Mouse (Mus musculus): ENCODE measurements around the gene Commd4. TPM values are rescaled to one million over a fixed set of nuclear protein-coding genes. Genes with fewer than 3 reads are reported as not detected.

Commd4 gene
- polyA plus RNA-seq, 1 experiment from 2014 or later: 105 TPM

GRCm38 (mm10) chr9:57138507-57138906 lies 19.6 kb downstream of the Commd4 start:
- H3K4me1 ChIP-seq: no peaks in the 10 kb centered on the region
- H3K4me3 ChIP-seq: no peak overlapping the region
- no peak overlapping the region; the same call in 1 of the 2 replicates for H3K27ac ChIP-seq (replicated peaks)
- no peaks in the 10 kb centered on the region for H3K27me3 ChIP-seq (replicated peaks; ENCODE audit: low read depth, poor library complexity, severe bottlenecking)
- no peaks in the 10 kb centered on the region for H3K9me3 ChIP-seq
- 91% methylated on average over 6 of the region's 6 CpGs for WGBS
- peaks cover 95% of the 10 kb centered on the region for H3K36me3 ChIP-seq (replicated peaks)
- DNase-seq (ENCODE audit: low spot score): no peak

GRCm38 (mm10) chr9:57137777-57138176 lies 20.4 kb downstream of the Commd4 start:
- H3K4me1 ChIP-seq: no peaks in the 10 kb centered on the region
- peaks cover 88% of the 10 kb centered on the region for H3K36me3 ChIP-seq (replicated peaks)
- H3K4me3 ChIP-seq: no peak overlapping the region
- no peaks in the 10 kb centered on the region for H3K27me3 ChIP-seq (replicated peaks; ENCODE audit: low read depth, poor library complexity, severe bottlenecking)
- H3K9me3 ChIP-seq: no peaks in the 10 kb centered on the region
- H3K27ac ChIP-seq (replicated peaks): no peak overlapping the region
- DNase-seq (ENCODE audit: low spot score): no peak
- WGBS: 91% methylated on average over 9 of the region's 9 CpGs

- no peaks in the 10 kb centered on the region for H3K4me1 ChIP-seq
- no peak for DNase-seq (ENCODE audit: low spot score)
- H3K27me3 ChIP-seq (replicated peaks; ENCODE audit: low read depth, poor library complexity, severe bottlenecking): no peaks in the 10 kb centered on the region
- H3K4me3 ChIP-seq: no peak overlapping the region
- H3K27ac ChIP-seq (replicated peaks): no peak overlapping the region
- H3K9me3 ChIP-seq: no peaks in the 10 kb centered on the region
- H3K36me3 ChIP-seq (replicated peaks): peaks cover 83% of the 10 kb centered on the region
- WGBS: 88% methylated on average over 6 of the region's 6 CpGs
Measured at GRCm38 (mm10) chr9:57137246-57137645, 20.9 kb downstream of the Commd4 start.

GRCm38 (mm10) chr9:57130577-57131433 lies 27.3 kb downstream of the Commd4 start, which contains the start of gene Man2c1:
Gene Man2c1 (plus strand): TSS chr9:57130690.
- Histone ChIP-seq H3K4me1 (peaks cover 13% of the 10 kb centered on the region), H3K27ac (replicated peaks) (peak within 1 kb of the TSS; percentile 92), H3K36me3 (replicated peaks) (peaks cover 56% of the 10 kb centered on the region), H3K4me3 (peak within 1 kb of the TSS; percentile 87), H3K9me3 (no peaks in the 10 kb centered on the region), H3K27me3 (replicated peaks; ENCODE audit: low read depth, poor library complexity, severe bottlenecking) (no peaks in the 10 kb centered on the region)
- WGBS: under 1% methylated on average over 58 of the region's 58 CpGs
- DNase-seq (ENCODE audit: low spot score): peak; percentile 91

GRCm38 (mm10) chr9:57129641-57130040 lies 28.5 kb downstream of the Commd4 start:
- Histone ChIP-seq H3K27me3 (replicated peaks; ENCODE audit: low read depth, poor library complexity, severe bottlenecking) (no peaks in the 10 kb centered on the region), H3K9me3 (no peaks in the 10 kb centered on the region), H3K4me3 (peak overlapping the region; percentile 87), H3K36me3 (replicated peaks) (peaks cover 56% of the 10 kb centered on the region), H3K4me1 (peaks cover 13% of the 10 kb centered on the region), H3K27ac (replicated peaks) (no peak overlapping the region)
- no peak for DNase-seq (ENCODE audit: low spot score)

GRCm38 (mm10) chr9:57117261-57117755 lies 40.8 kb downstream of the Commd4 start:
- Histone ChIP-seq H3K27ac (replicated peaks) (no peak overlapping the region), H3K9me3 (no peaks in the 10 kb centered on the region), H3K36me3 (replicated peaks) (peaks cover 99% of the 10 kb centered on the region), H3K27me3 (replicated peaks; ENCODE audit: low read depth, poor library complexity, severe bottlenecking) (no peaks in the 10 kb centered on the region), H3K4me1 (no peaks in the 10 kb centered on the region), H3K4me3 (no peak overlapping the region)
- no peak for DNase-seq (ENCODE audit: low spot score)
- 95% methylated on average over 13 of the region's 13 CpGs for WGBS

Other genes starting within 250 kb of the Commd4 start
- gene Snx33, start 230.0 kb downstream of the Commd4 start, polyA plus RNA-seq (2016; fragmentation: Nextera tagmentation; extraction: Ambion mirVana): 10.4 and 11.1 TPM in 2 replicates
- gene Imp3, start 220.9 kb downstream of the Commd4 start, polyA plus RNA-seq (2016; fragmentation: Nextera tagmentation; extraction: Ambion mirVana): 66.3 and 69.3 TPM in 2 replicates
- gene Snupn, start 207.5 kb downstream of the Commd4 start, polyA plus RNA-seq (2016; fragmentation: Nextera tagmentation; extraction: Ambion mirVana): 27.1 and 28.1 TPM in 2 replicates
- 21.6 and 22.1 TPM in 2 replicates for gene Ptpn9, start 163.4 kb downstream of the Commd4 start, polyA plus RNA-seq (2016; fragmentation: Nextera tagmentation; extraction: Ambion mirVana)
- gene Sin3a, start 86.3 kb downstream of the Commd4 start, polyA plus RNA-seq (2016; fragmentation: Nextera tagmentation; extraction: Ambion mirVana): 62.7 and 62.9 TPM in 2 replicates
- gene Man2c1, start 27.6 kb downstream of the Commd4 start, polyA plus RNA-seq (2016; fragmentation: Nextera tagmentation; extraction: Ambion mirVana): 62.1 and 67.9 TPM in 2 replicates
- gene Neil1, start 10.0 kb downstream of the Commd4 start, polyA plus RNA-seq (2016; fragmentation: Nextera tagmentation; extraction: Ambion mirVana): 5.7 and 5.8 TPM in 2 replicates
- 0.07 TPM in 1 of 2 replicates, not detected in the other for gene Trcg1, start 78.2 kb upstream of the Commd4 start, polyA plus RNA-seq (2016; fragmentation: Nextera tagmentation; extraction: Ambion mirVana)
- gene 1700017B05Rik, start 104.3 kb upstream of the Commd4 start, polyA plus RNA-seq (2016; fragmentation: Nextera tagmentation; extraction: Ambion mirVana): 15.6 and 16.8 TPM in 2 replicates

All from embryonic facial prominence, embryonic 10.5 days (tissue).